In the genomic region with DNA sequence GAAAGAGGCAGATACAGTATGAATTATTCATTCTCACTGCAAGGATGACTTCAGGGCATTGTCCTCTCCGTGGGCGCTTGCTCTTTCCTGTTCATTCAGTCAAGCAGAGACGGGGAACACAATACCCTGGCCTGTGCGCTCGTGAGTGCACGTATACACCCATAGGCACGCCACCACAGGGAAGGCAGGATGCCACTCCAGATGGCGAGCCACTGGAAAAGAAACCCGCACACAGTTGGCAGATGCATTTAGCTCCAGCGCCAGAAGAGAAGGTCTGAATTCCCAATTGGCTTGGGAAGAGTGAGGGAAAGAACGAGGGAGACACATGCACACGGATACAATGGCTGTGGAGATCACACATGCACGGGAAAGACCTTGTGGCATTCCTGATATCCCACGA, we compare ENCODE assay signal across 8 mouse cellular contexts. TPM values are rescaled to one million over a fixed set of nuclear protein-coding genes. Genes with fewer than 3 reads are reported as not detected.
DNase-seq lines count a peak whose midpoint lies in the region; ATAC-seq and TF ChIP-seq lines count a peak whose summit lies in the region.
"Had no signal": no experiment of that assay in that cellular context is flagged by ENCODE, and none has a peak within 500 bp of the region (broad histone marks: within the 10 kb centered on the region; RNA-seq: fewer than 3 reads in every experiment).

No protein-coding gene starts in this region.

- peak overlapping the region; percentile 32; the same call in 1 of the 2 replicates for H3K27ac ChIP-seq in stomach, embryonic 16.5 days (ENCODE audit: low read length)
- no peak overlapping the region for H3K27ac ChIP-seq in stomach, postnatal 0 days (replicated peaks)
- peak overlapping the region; percentile 69 for H3K27ac ChIP-seq in hindbrain, embryonic 15.5 days (replicated peaks)
- peak overlapping the region; percentile 66 for H3K27ac ChIP-seq in midbrain, embryonic 13.5 days

- H3K27me3 ChIP-seq in stomach, embryonic 16.5 days (ENCODE audit: control insufficient read depth, insufficient read depth, low read length) = no peaks in the 10 kb centered on the region
- no peaks in the 10 kb centered on the region for H3K27me3 ChIP-seq in stomach, postnatal 0 days (ENCODE audit: control insufficient read depth, insufficient read depth, low read length)
- no peaks in the 10 kb centered on the region for H3K27me3 ChIP-seq in hindbrain, embryonic 15.5 days
- no peaks in the 10 kb centered on the region for H3K27me3 ChIP-seq in midbrain, embryonic 13.5 days

- no peak for TF ChIP-seq CTCF in stomach, postnatal 0 days (IDR thresholded peaks at IDR 0.05; ENCODE audit: low read depth)

- no peaks in the 10 kb centered on the region for H3K9me3 ChIP-seq in stomach, embryonic 16.5 days (replicated peaks; ENCODE audit: control insufficient read depth, low read length)
- no peaks in the 10 kb centered on the region for H3K9me3 ChIP-seq in stomach, postnatal 0 days (ENCODE audit: control insufficient read depth, low read length)
- H3K9me3 ChIP-seq in hindbrain, embryonic 15.5 days = no peaks in the 10 kb centered on the region
- H3K9me3 ChIP-seq in midbrain, embryonic 13.5 days = no peaks in the 10 kb centered on the region

- DNase-seq in stomach, postnatal 0 days (ENCODE audit: low spot score) = no peak
- DNase-seq in adrenal gland, postnatal 25 days = no peak
- DNase-seq in thymus, postnatal 25 days = no peak
- DNase-seq in heart, adult 18-20 months = no peak
- DNase-seq: lung, embryonic 14.5 days had no signal

- no peak overlapping the region for H3K9ac ChIP-seq in stomach, embryonic 16.5 days (ENCODE audit: low read length)
- no peak overlapping the region for H3K9ac ChIP-seq in stomach, postnatal 0 days (ENCODE audit: low read length)
- no peak overlapping the region for H3K9ac ChIP-seq in hindbrain, embryonic 15.5 days
- H3K9ac ChIP-seq in midbrain, embryonic 13.5 days (replicated peaks) = no peak overlapping the region
- H3K9ac ChIP-seq: lung, embryonic 14.5 days had no signal

- H3K4me1 ChIP-seq in stomach, embryonic 16.5 days (ENCODE audit: control insufficient read depth, insufficient read depth, low read length) = peaks cover 18% of the 10 kb centered on the region; the same call in 1 of the 2 replicates
- peaks cover 4% of the 10 kb centered on the region; the same call in 1 of the 2 replicates for H3K4me1 ChIP-seq in stomach, postnatal 0 days (replicated peaks; ENCODE audit: control insufficient read depth, insufficient read depth)
- H3K4me1 ChIP-seq in hindbrain, embryonic 15.5 days (replicated peaks) = peaks cover 24% of the 10 kb centered on the region
- H3K4me1 ChIP-seq in midbrain, embryonic 13.5 days (replicated peaks) = peaks cover 24% of the 10 kb centered on the region

- no peaks in the 10 kb centered on the region for H3K36me3 ChIP-seq in stomach, embryonic 16.5 days (ENCODE audit: control insufficient read depth, insufficient read depth, low read length)
- H3K36me3 ChIP-seq in stomach, postnatal 0 days (ENCODE audit: control insufficient read depth, insufficient read depth, low read length) = no peaks in the 10 kb centered on the region
- no peaks in the 10 kb centered on the region for H3K36me3 ChIP-seq in hindbrain, embryonic 15.5 days
- no peaks in the 10 kb centered on the region for H3K36me3 ChIP-seq in midbrain, embryonic 13.5 days

- H3K4me2 ChIP-seq in stomach, embryonic 16.5 days (ENCODE audit: low read depth, low read length) = no peak overlapping the region
- H3K4me2 ChIP-seq in stomach, postnatal 0 days (replicated peaks; ENCODE audit: low read depth) = no peak overlapping the region
- peak overlapping the region; percentile 8; the same call in 1 of the 2 replicates for H3K4me2 ChIP-seq in hindbrain, embryonic 15.5 days
- no peak overlapping the region for H3K4me2 ChIP-seq in midbrain, embryonic 13.5 days (replicated peaks)
- H3K4me2 ChIP-seq: lung, embryonic 14.5 days had no signal

- 77% methylated on average over 14 of the region's 14 CpGs for WGBS in stomach, embryonic 16.5 days
- 80% methylated on average over 14 of the region's 14 CpGs for WGBS in stomach, postnatal 0 days
- WGBS in hindbrain, embryonic 15.5 days = 19% methylated on average over 14 of the region's 14 CpGs
- 24% methylated on average over 14 of the region's 14 CpGs for WGBS in midbrain, embryonic 13.5 days

- ATAC-seq in stomach, embryonic 16.5 days (ENCODE audit: insufficient read depth, low FRiP score) = no peak
- ATAC-seq in stomach, postnatal 0 days (ENCODE audit: low FRiP score, low TSS enrichment) = no peak
- ATAC-seq in hindbrain, embryonic 15.5 days (ENCODE audit: low FRiP score, low read depth) = peak; percentile 85
- ATAC-seq in midbrain, embryonic 13.5 days = peak; percentile 88

- no peak for TF ChIP-seq EP300 in stomach, postnatal 0 days (optimal IDR thresholded peaks at IDR 0.05)

- no peak overlapping the region for H3K4me3 ChIP-seq in stomach, embryonic 16.5 days (replicated peaks; ENCODE audit: low read length)
- H3K4me3 ChIP-seq in stomach, postnatal 0 days (ENCODE audit: low read depth, low read length) = no peak overlapping the region
- no peak overlapping the region for H3K4me3 ChIP-seq in hindbrain, embryonic 15.5 days
- no peak overlapping the region for H3K4me3 ChIP-seq in midbrain, embryonic 13.5 days (replicated peaks)

RNA-seq across cellular contexts. Expression of a gene that starts 53.0 kb away (rescaled TPM):
- polyA plus RNA-seq in stomach, embryonic 16.5 days (2015; fragmentation: Nextera tagmentation; extraction: Ambion mirVana) = 5.0 and 5.8 TPM in 2 replicates
- polyA plus RNA-seq in stomach, postnatal 0 days (2015; fragmentation: Nextera tagmentation; extraction: Ambion mirVana) = 7.8 and 9.0 TPM in 2 replicates
- polyA plus RNA-seq in hindbrain, embryonic 15.5 days (2015; fragmentation: Nextera tagmentation; extraction: Ambion mirVana) = 13.5 and 13.8 TPM in 2 replicates
- polyA plus RNA-seq in midbrain, embryonic 13.5 days (2015; fragmentation: Nextera tagmentation; extraction: Ambion mirVana) = 6.2 and 7.0 TPM in 2 replicates
- total RNA-seq in adrenal gland, postnatal 25 days (2021) = 80.2 and 103 TPM in 2 replicates
- total RNA-seq in heart, adult 18-20 months (2021) = 1 to 10 TPM; 1.4 to 2.0 TPM

Comparison
In these comparisons a context has a peak if more than half of its experiments do, and no peak if none do; other contexts are left out.
1. ATAC-seq: peak in hindbrain, embryonic 15.5 days (single experiment) and midbrain, embryonic 13.5 days (single experiment); none in stomach, embryonic 16.5 days (single experiment) and stomach, postnatal 0 days (single experiment).